Mouse (Mus musculus) monocyte, adult 2 months (primary cell): ENCODE data around the gene Arhgap24.

Experiments used
- DNase-seq, 2 experiments: peaks; one replicate each; pipeline ENCODE4 v3.0.0; 2022; ENCODE audit warnings: low spot score in 2 of 2, low read depth in 1 of 2

Arhgap24 gene

GRCm38 (mm10) chr5:102481215-102482211 is at the start of gene Arhgap24:
Arhgap24 (plus strand) TSS chr5:102481391.
- peak; percentile 71 to 75 for DNase-seq

GRCm38 (mm10) chr5:102434182-102434581 is 47.0 kb upstream of the Arhgap24 start:
- no peak for DNase-seq

- no peak for DNase-seq
Measured at GRCm38 (mm10) chr5:102436581-102436980, 44.6 kb upstream of the Arhgap24 start.

- DNase-seq: no peak
Measured at GRCm38 (mm10) chr5:102439119-102439877, 41.9 kb upstream of the Arhgap24 start.

GRCm38 (mm10) chr5:102447436-102447835 is 33.8 kb upstream of the Arhgap24 start:
- DNase-seq: no peak

- no peak for DNase-seq
Measured at GRCm38 (mm10) chr5:102450897-102451296, 30.3 kb upstream of the Arhgap24 start.

GRCm38 (mm10) chr5:102452079-102452797 is 29.0 kb upstream of the Arhgap24 start:
- no peak for DNase-seq

- DNase-seq: no peak
Measured at GRCm38 (mm10) chr5:102453324-102453723, 27.9 kb upstream of the Arhgap24 start.

- no peak for DNase-seq
Measured at GRCm38 (mm10) chr5:102455247-102455646, 25.9 kb upstream of the Arhgap24 start.

GRCm38 (mm10) chr5:102460452-102461197 is 20.6 kb upstream of the Arhgap24 start:
- DNase-seq: no peak

- DNase-seq: no peak
Measured at GRCm38 (mm10) chr5:102462948-102463347, 18.2 kb upstream of the Arhgap24 start.

- DNase-seq: no peak
Measured at GRCm38 (mm10) chr5:102465372-102465771, 15.8 kb upstream of the Arhgap24 start.

- DNase-seq: no peak
Measured at GRCm38 (mm10) chr5:102468292-102468691, 12.9 kb upstream of the Arhgap24 start.

- DNase-seq: no peak
Measured at GRCm38 (mm10) chr5:102470284-102470683, 10.9 kb upstream of the Arhgap24 start.

GRCm38 (mm10) chr5:102478076-102478475 is 3.1 kb upstream of the Arhgap24 start:
- no peak for DNase-seq

GRCm38 (mm10) chr5:102483285-102483975 is 2.2 kb downstream of the Arhgap24 start:
- DNase-seq: no peak

GRCm38 (mm10) chr5:102491554-102491953 is 10.4 kb downstream of the Arhgap24 start:
- no peak for DNase-seq

GRCm38 (mm10) chr5:102492152-102492551 is 11.0 kb downstream of the Arhgap24 start:
- DNase-seq: no peak

- no peak for DNase-seq
Measured at GRCm38 (mm10) chr5:102494827-102495226, 13.6 kb downstream of the Arhgap24 start.

GRCm38 (mm10) chr5:102497205-102497604 is 16.0 kb downstream of the Arhgap24 start:
- peak in 1 of 2 experiments; percentile 34 for DNase-seq
